Comparison of ENCODE assay signal across 18 mouse cellular contexts in the genomic region with DNA sequence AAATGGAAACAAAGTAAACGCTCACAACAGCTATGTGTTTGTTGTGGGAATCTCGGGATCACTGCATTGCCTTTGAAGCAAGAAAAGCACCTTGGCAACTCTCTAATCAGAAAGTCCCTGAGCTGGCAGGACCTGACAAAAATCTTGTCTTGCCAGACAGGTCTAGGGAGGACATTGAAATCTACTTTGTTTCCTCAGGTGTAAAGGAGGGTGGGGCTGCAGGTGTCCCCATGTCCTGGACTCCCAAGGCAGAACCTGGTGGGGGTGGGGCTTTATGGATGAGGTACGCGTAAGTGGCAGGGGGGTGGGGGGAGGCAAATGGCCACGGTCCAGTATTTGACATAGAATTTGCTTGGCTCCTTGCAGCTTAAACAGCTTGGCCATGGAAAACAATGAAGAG. TPM values are rescaled to one million over a fixed set of nuclear protein-coding genes. Genes with fewer than 3 reads are reported as not detected.
DNase-seq lines count a peak whose midpoint lies in the region; ATAC-seq and TF ChIP-seq lines count a peak whose summit lies in the region.
"Had no signal": no experiment of that assay in that cellular context is flagged by ENCODE, and none has a peak within 500 bp of the region (broad histone marks: within the 10 kb centered on the region; RNA-seq: fewer than 3 reads in every experiment).

No protein-coding gene starts in this region.

- peaks cover 14% of the 10 kb centered on the region; the same call in 1 of the 2 replicates for H3K4me1 ChIP-seq in kidney, embryonic 16.5 days (ENCODE audit: insufficient read depth, low read length)
- peaks cover 9% of the 10 kb centered on the region for H3K4me1 ChIP-seq in ES-Bruce4 (ENCODE audit: control insufficient read depth, insufficient read depth, low read length)
- H3K4me1 ChIP-seq in intestine, embryonic 14.5 days (replicated peaks; ENCODE audit: control insufficient read depth, insufficient read depth, low read length): 0 out of 2 replicates have a peak, but pooled peaks cover 3% of the 10 kb centered on the region
- H3K4me1 ChIP-seq in small intestine, adult 2 months (ENCODE audit: control insufficient read depth, insufficient read depth, insufficient read length, low read length): peaks cover 18% of the 10 kb centered on the region; the same call in 1 of the 2 replicates

- no peak overlapping the region for H3K9ac ChIP-seq in kidney, embryonic 16.5 days (replicated peaks; ENCODE audit: low read length)
- H3K9ac ChIP-seq in ES-Bruce4 (ENCODE audit: low read depth, poor library complexity, severe bottlenecking): no peak overlapping the region
- no peak overlapping the region for H3K9ac ChIP-seq in intestine, embryonic 14.5 days (ENCODE audit: low read length)

- ATAC-seq in kidney, embryonic 16.5 days (ENCODE audit: low FRiP score, low TSS enrichment): no peak
- ATAC-seq in intestine, embryonic 14.5 days (replicated peaks; ENCODE audit: low FRiP score, low TSS enrichment, low read depth): peak; percentile 59

- WGBS in kidney, embryonic 16.5 days: 55% methylated on average over 5 of the region's 5 CpGs
- 48% methylated on average over 5 of the region's 5 CpGs for WGBS in intestine, embryonic 14.5 days
- 23% methylated on average over 5 of the region's 5 CpGs for WGBS in small intestine, adult 2 months

- H3K27me3 ChIP-seq in kidney, embryonic 16.5 days (ENCODE audit: insufficient read depth, low read length): no peaks in the 10 kb centered on the region; the same call in 1 of the 2 replicates
- no peaks in the 10 kb centered on the region for H3K27me3 ChIP-seq in ES-Bruce4 (ENCODE audit: control insufficient read depth, insufficient read depth, low read length, poor library complexity, severe bottlenecking)
- H3K27me3 ChIP-seq in intestine, embryonic 14.5 days (replicated peaks; ENCODE audit: control insufficient read depth, insufficient read depth, low read length): no peaks in the 10 kb centered on the region
- no peaks in the 10 kb centered on the region for H3K27me3 ChIP-seq in small intestine, adult 2 months (ENCODE audit: control insufficient read depth, insufficient read depth, low read length)

- no peak overlapping the region; the same call in 1 of the 2 replicates for H3K4me2 ChIP-seq in kidney, embryonic 16.5 days (replicated peaks; ENCODE audit: low read depth, low read length)
- H3K4me2 ChIP-seq in intestine, embryonic 14.5 days (ENCODE audit: low read length): peak overlapping the region; percentile 37; the same call in 1 of the 2 replicates

- no peak for TF ChIP-seq POLR2A in ES-Bruce4 (IDR thresholded peaks at IDR 0.05; ENCODE audit: insufficient read depth, low read length)
- TF ChIP-seq POLR2A in small intestine, adult 2 months (IDR thresholded peaks at IDR 0.05; ENCODE audit: low read depth, low read length): no peak

- H3K36me3 ChIP-seq in kidney, embryonic 16.5 days (ENCODE audit: insufficient read depth, low read length): no peaks in the 10 kb centered on the region
- no peaks in the 10 kb centered on the region for H3K36me3 ChIP-seq in ES-Bruce4 (ENCODE audit: control insufficient read depth, insufficient read depth, low read length, poor library complexity, severe bottlenecking)
- no peaks in the 10 kb centered on the region for H3K36me3 ChIP-seq in intestine, embryonic 14.5 days (ENCODE audit: control insufficient read depth, insufficient read depth, low read length)
- no peaks in the 10 kb centered on the region for H3K36me3 ChIP-seq in small intestine, adult 2 months (ENCODE audit: control insufficient read depth, insufficient read depth, low read length)
- H3K36me3 ChIP-seq: heart, embryonic 13.5 days; liver, embryonic 13.5 days had no signal

- no peak for TF ChIP-seq CTCF in ES-Bruce4 (IDR thresholded peaks at IDR 0.05; ENCODE audit: low read depth, low read length)
- TF ChIP-seq CTCF in small intestine, adult 2 months (IDR thresholded peaks at IDR 0.05; ENCODE audit: extremely low read depth, insufficient read length, insufficient replicate concordance, low read depth, low read length): no peak
- no peak for TF ChIP-seq CTCF in layer of hippocampus, adult 2 months (conservative IDR thresholded peaks at IDR 0.05)

- H3K9me3 ChIP-seq in kidney, embryonic 16.5 days (ENCODE audit: low read length): no peaks in the 10 kb centered on the region
- no peaks in the 10 kb centered on the region for H3K9me3 ChIP-seq in ES-Bruce4 (replicated peaks; ENCODE audit: control insufficient read depth, insufficient read depth, low read length, poor library complexity, severe bottlenecking)
- no peaks in the 10 kb centered on the region for H3K9me3 ChIP-seq in intestine, embryonic 14.5 days (ENCODE audit: control insufficient read depth, low read length)
- H3K9me3 ChIP-seq: heart, embryonic 13.5 days; liver, embryonic 13.5 days had no signal

- DNase-seq in kidney, adult 9 months: no peak
- DNase-seq in intestine, embryonic 14.5 days (ENCODE audit: low spot score): no peak
- DNase-seq in thymus, postnatal 36 days: no peak
- DNase-seq in layer of hippocampus, postnatal 36 days: no peak
- DNase-seq in layer of hippocampus, adult 2 months (ENCODE audit: low spot score in 2 of 2): no peak
- DNase-seq: adrenal gland, postnatal 36 days; cerebellum, postnatal 25 days; gastrocnemius, postnatal 25 days; kidney, adult 11 months; liver, embryonic 13.5 days had no signal

- 0 out of 2 replicates have a peak, but pooled peaks have one; percentile 20 for TF ChIP-seq EP300 in ES-Bruce4 (IDR thresholded peaks at IDR 0.05; ENCODE audit: insufficient read depth, low read depth, low read length)

- H3K4me3 ChIP-seq in kidney, embryonic 16.5 days (ENCODE audit: low read length): no peak overlapping the region
- H3K4me3 ChIP-seq in ES-Bruce4 (ENCODE audit: low read depth, low read length): no peak overlapping the region
- no peak overlapping the region for H3K4me3 ChIP-seq in intestine, embryonic 14.5 days (ENCODE audit: low read depth, low read length)
- no peak overlapping the region for H3K4me3 ChIP-seq in small intestine, adult 2 months (ENCODE audit: low read depth, low read length)
- H3K4me3 ChIP-seq in layer of hippocampus, adult 2 months: no peak overlapping the region
- H3K4me3 ChIP-seq: heart, embryonic 13.5 days; liver, embryonic 13.5 days had no signal

- H3K27ac ChIP-seq in kidney, embryonic 16.5 days (ENCODE audit: low read length): peak overlapping the region; percentile 22; the same call in 1 of the 2 replicates
- H3K27ac ChIP-seq in ES-Bruce4 (ENCODE audit: insufficient read depth, low read length): peak overlapping the region; percentile 87
- peak overlapping the region; percentile 67 for H3K27ac ChIP-seq in intestine, embryonic 14.5 days (ENCODE audit: low read depth)
- H3K27ac ChIP-seq in small intestine, adult 2 months (ENCODE audit: insufficient read depth, low read depth, low read length): peak overlapping the region; percentile 89
- H3K27ac ChIP-seq in layer of hippocampus, adult 2 months: no peak overlapping the region
- H3K27ac ChIP-seq: heart, embryonic 13.5 days; liver, embryonic 13.5 days had no signal

RNA-seq across cellular contexts. Expression of gene Srsf5, which starts 21.7 kb away (rescaled TPM):
- polyA plus RNA-seq in kidney, embryonic 16.5 days (2015; fragmentation: Nextera tagmentation; extraction: Ambion mirVana): 513 and 576 TPM in 2 replicates
- polyA plus RNA-seq in ES-Bruce4 (2011; ENCODE audit: insufficient read depth, insufficient read length, low read depth, missing spikeins): 605 and 614 TPM in 2 replicates
- 350 and 386 TPM in 2 replicates for polyA plus RNA-seq in intestine, embryonic 14.5 days (2014; fragmentation: Nextera tagmentation; extraction: Ambion mirVana)
- polyA plus RNA-seq in small intestine, adult 2 months (2012; rRNA removed): 90.3 and 250 TPM in 2 replicates
- 100 to 1,000 TPM; 319 to 320 TPM for total RNA-seq in layer of hippocampus, postnatal 36 days (2021)
- 100 to 1,000 TPM; 356 to 358 TPM for total RNA-seq in layer of hippocampus, adult 2 months (2021)

RNA-seq across cellular contexts. Expression of gene Slc10a1, which starts 44.9 kb away (rescaled TPM):
- 0.82 and 1.2 TPM in 2 replicates for polyA plus RNA-seq in kidney, embryonic 16.5 days (2015; fragmentation: Nextera tagmentation; extraction: Ambion mirVana)
- polyA plus RNA-seq in ES-Bruce4 (2011; ENCODE audit: insufficient read depth, insufficient read length, low read depth, missing spikeins): not detected in 2 replicates
- polyA plus RNA-seq in intestine, embryonic 14.5 days (2014; fragmentation: Nextera tagmentation; extraction: Ambion mirVana): 0.50 and 0.74 TPM in 2 replicates
- polyA plus RNA-seq in small intestine, adult 2 months (2012; rRNA removed): not detected in 2 replicates
- not detected for total RNA-seq in layer of hippocampus, postnatal 36 days (2021)
- total RNA-seq in layer of hippocampus, adult 2 months (2021): not detected
- total RNA-seq: adrenal gland, postnatal 36 days; gastrocnemius, postnatal 25 days; hematopoietic stem cell, adult 5-6 weeks; left cerebral cortex, postnatal 25 days; megakaryocyte-erythroid progenitor cell, adult 5-6 weeks had no signal
- polyA plus RNA-seq: C2C12 had no signal
